Mouse (Mus musculus) neural tube, embryonic 14.5 days (tissue): Measurements from ENCODE around the gene Slc35e3. TPM values are rescaled to one million over a fixed set of nuclear protein-coding genes. Genes with fewer than 3 reads are reported as not detected.
A peak's percentile ranks its signal among the peaks of the same experiment; 100 is the strongest.
"Not testable (repeated sequence)": the region's sequence is repeated elsewhere in the genome, so short reads cannot be mapped to it uniquely, and the experiment has no call there.

ENCODE experiments used
- ATAC-seq: fragments of 200-750 bp; cut with Nextera tagmentation; 2 replicates; pipeline ENCODE4 v1.8.0; 2017; ENCODE audit warnings: low read depth, mild to moderate bottlenecking, moderate TSS enrichment, moderate library complexity
- H3K27ac ChIP-seq: fragments of 300-500 bp; sonication (generic); 2 replicates; pipeline ENCODE4 v1.5.1; 2014; ENCODE audit warnings: low read depth, mild to moderate bottlenecking, control low read depth, low read length, moderate library complexity, mixed read lengths
- H3K27me3 ChIP-seq: fragments of 300-500 bp; sonication (generic); 2 replicates; pipeline ENCODE4 v1.6.1; 2014; ENCODE audit warnings: low read length; ENCODE audit not compliant: control insufficient read depth, insufficient read depth
- H3K36me3 ChIP-seq: fragments of 300-500 bp; sonication (generic); 2 replicates; pipeline ENCODE4 v1.6.1; 2014; ENCODE audit warnings: low read length, mixed read lengths; ENCODE audit not compliant: control insufficient read depth, insufficient read depth
- H3K4me1 ChIP-seq: fragments of 300-500 bp; sonication (generic); 2 replicates; pipeline ENCODE4 v1.6.1; 2014; ENCODE audit warnings: low read length; ENCODE audit not compliant: control insufficient read depth, insufficient read depth
- H3K4me2 ChIP-seq: fragments of 300-500 bp; sonication (generic); 2 replicates; pipeline ENCODE4 v1.6.1; 2014; ENCODE audit warnings: mild to moderate bottlenecking, low read depth, low read length, control low read depth
- H3K4me3 ChIP-seq: fragments of 300-500 bp; sonication (generic); 2 replicates; pipeline ENCODE4 v1.5.1; 2014; ENCODE audit warnings: low read depth, low read length, control low read depth, mixed read lengths
- H3K9ac ChIP-seq: fragments of 300-500 bp; sonication (generic); replicated peaks from 2 replicates; pipeline ENCODE4 v1.6.1; 2014; ENCODE audit warnings: low read depth, mild to moderate bottlenecking, control low read depth, low read length, mixed read lengths
- H3K9me3 ChIP-seq: fragments of 300-500 bp; sonication (generic); 2 replicates; pipeline ENCODE4 v1.6.1; 2016; ENCODE audit warnings: low read length; ENCODE audit not compliant: control insufficient read depth
- WGBS: fragments of 180-500 bp; shearing (Covaris S2); extraction: QIAGEN DNeasy Blood & Tissue Kit; methylation state at CpG from one replicate; pipeline ENCODE4 v1.1.7; 2014; 5-methylcytosine and 5-hydroxymethylcytosine counted together
- polyA plus RNA-seq: library from polyadenylated mRNA; unstranded; fragments of >200 nt; fragmentation: Nextera tagmentation; extraction: Ambion mirVana; gene quantifications from 2 replicates; pipeline ENCODE4 v1.2.1, GENCODE M21; 2014

Slc35e3 gene
- polyA plus RNA-seq, 1 experiment from 2014 or later, result 20.5 TPM

DNA sequence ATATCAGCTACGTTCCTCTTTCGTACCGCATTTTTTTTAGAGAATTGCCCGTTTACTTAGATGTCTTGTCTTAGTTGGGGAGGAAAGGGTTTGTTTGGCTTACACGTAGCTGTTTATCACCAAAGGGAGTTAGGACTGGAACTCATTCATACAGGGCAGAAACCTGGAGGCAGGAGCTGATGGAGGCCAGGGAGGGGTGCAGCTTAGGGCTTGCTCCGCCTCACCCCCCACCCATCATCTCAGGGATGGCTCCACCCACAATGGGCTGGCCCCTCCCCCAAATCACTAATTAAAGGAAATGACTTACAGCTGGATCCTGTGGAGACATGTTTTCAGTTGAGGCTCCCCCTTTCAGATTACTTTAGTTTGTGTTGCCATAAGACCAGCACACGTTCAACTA is 1.5 kb upstream of the Slc35e3 start:
- Histone ChIP-seq H3K9me3 (no peaks in the 10 kb centered on the region), H3K4me2 (no peak overlapping the region), H3K4me3 (no peak overlapping the region), H3K9ac (no peak overlapping the region), H3K27ac (no peak overlapping the region), H3K36me3 (peaks cover 8% of the 10 kb centered on the region), H3K27me3 (no peaks in the 10 kb centered on the region), H3K4me1 (peaks cover 20% of the 10 kb centered on the region)
- no peak for ATAC-seq
- 93% methylated on average over 7 of the region's 7 CpGs for WGBS

DNA sequence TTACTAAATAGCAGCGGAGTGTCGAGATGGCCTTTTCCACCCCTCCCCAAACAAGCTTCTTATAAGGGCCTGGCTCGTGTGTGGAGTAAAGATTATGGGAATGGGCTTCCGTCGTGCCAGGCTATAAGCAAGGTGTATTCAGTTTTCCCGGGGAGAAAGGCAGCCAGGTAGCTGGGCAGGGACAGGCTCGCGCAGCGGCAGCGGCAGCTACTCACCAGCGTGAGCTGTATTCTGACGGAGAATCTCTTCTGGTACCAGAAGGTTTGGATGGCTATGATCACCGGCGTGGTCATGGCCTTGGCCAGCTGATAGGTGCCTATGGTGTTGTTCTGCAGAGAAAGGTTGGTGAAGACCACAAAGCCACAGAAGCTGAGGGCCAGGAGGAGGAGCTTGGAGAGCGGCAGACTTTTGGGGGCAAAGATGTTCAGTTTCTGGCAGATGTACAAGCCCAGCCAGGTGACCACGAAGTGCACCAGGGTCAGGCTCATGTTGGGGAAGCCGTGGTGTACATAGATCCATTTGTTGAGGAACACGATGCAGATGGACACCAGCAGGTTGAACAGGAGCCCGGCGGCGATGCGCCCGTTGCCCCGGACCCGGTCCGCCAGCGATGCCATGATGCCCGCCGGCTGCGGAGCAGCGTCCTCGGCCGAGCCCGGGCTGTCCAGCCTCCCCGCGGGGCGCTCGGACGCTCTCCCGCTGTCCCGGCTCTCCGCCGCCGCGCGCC is 432 bp downstream of the Slc35e3 start:
- WGBS, result 2% methylated on average over 12 of the region's 46 CpGs
- Histone ChIP-seq H3K9ac (peak overlapping the region; percentile 58), H3K4me3 (peak overlapping the region; percentile 53), H3K4me2 (peak overlapping the region; percentile 63), H3K4me1 (peaks cover 20% of the 10 kb centered on the region)
- H3K36me3 ChIP-seq, H3K9me3 ChIP-seq, H3K27ac ChIP-seq, H3K27me3 ChIP-seq: not testable (repeated sequence)
- peak; percentile 69 for ATAC-seq

DNA sequence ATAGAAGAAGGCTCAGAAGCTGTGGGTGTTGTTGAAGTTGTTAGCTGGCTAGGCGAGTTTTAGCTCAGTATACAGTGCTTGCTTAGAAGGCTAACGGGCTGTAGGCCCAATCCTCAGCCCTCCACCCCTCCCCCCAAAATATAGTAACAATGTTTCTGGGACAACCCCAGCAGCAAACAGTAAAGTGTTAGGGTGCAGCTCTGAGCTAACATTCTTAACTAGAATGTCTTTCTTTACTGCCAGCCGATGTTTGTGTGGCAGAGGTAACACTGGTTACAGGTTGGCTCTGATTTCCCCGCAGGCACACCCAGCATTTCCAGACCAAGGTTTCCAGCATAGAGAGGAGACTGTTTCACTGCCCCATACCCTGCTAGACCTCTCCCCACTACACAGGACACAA is 2.2 kb downstream of the Slc35e3 start:
- Histone ChIP-seq H3K9ac (no peak overlapping the region; the same call in 1 of the 2 replicates), H3K27me3 (no peaks in the 10 kb centered on the region), H3K4me2 (peak overlapping the region; percentile 63; the same call in 1 of the 2 replicates), H3K9me3 (no peaks in the 10 kb centered on the region), H3K4me1 (peaks cover 20% of the 10 kb centered on the region), H3K4me3 (no peak overlapping the region), H3K27ac (no peak overlapping the region), H3K36me3 (peaks cover 11% of the 10 kb centered on the region)
- WGBS, result 81% methylated on average over 4 of the region's 4 CpGs
- ATAC-seq, result no peak

DNA sequence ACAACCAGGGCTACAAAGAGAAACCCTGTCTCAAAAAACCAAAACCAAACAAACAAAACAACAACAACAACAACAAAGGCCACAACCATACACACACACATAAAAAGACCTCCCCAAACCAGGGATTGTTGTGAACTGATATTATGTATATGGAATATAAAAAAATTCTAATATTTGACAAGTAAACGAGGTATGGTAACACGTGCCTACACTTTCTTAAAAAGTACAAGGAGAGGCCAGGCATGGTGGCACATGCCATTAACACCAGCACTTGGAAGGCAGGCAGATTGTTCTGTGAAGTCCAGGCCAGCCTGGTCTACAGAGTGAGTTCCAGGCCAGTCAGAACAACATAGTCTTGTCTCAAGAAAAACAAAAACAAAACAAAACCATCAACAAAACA is 3.0 kb downstream of the Slc35e3 start:
- Histone ChIP-seq H3K27me3 (no peaks in the 10 kb centered on the region), H3K27ac (no peak overlapping the region), H3K4me2 (no peak overlapping the region), H3K36me3 (peaks cover 18% of the 10 kb centered on the region), H3K4me3 (no peak overlapping the region), H3K4me1 (peaks cover 20% of the 10 kb centered on the region), H3K9ac (no peak overlapping the region), H3K9me3 (no peaks in the 10 kb centered on the region)
- 91% methylated on average over 2 of the region's 2 CpGs for WGBS
- no peak for ATAC-seq

DNA sequence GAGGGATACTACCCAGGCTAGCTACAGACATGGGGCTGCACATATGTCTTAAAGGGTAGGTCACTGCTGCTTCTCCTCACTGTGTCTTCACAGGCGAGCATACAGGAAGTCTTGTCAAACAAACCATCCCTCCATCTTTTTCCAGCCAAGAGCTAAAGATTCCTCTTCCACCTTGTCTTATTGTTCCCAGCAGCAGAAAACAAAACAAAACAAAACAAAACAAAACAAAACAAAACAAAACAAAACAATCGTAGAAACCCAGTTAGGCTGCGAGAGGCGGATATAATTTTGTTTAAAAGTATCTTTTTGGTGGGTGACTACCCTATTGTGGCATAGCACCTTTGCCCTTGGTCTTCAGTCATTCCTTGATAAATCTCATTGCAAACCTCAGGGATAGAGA is 3.5 kb downstream of the Slc35e3 start:
- 92% methylated on average over 4 of the region's 4 CpGs for WGBS
- Histone ChIP-seq H3K36me3 (peaks cover 22% of the 10 kb centered on the region), H3K27me3 (no peaks in the 10 kb centered on the region), H3K4me1 (peaks cover 20% of the 10 kb centered on the region), H3K9me3 (no peaks in the 10 kb centered on the region), H3K27ac (no peak overlapping the region), H3K4me3 (no peak overlapping the region), H3K9ac (no peak overlapping the region), H3K4me2 (no peak overlapping the region)
- no peak for ATAC-seq

DNA sequence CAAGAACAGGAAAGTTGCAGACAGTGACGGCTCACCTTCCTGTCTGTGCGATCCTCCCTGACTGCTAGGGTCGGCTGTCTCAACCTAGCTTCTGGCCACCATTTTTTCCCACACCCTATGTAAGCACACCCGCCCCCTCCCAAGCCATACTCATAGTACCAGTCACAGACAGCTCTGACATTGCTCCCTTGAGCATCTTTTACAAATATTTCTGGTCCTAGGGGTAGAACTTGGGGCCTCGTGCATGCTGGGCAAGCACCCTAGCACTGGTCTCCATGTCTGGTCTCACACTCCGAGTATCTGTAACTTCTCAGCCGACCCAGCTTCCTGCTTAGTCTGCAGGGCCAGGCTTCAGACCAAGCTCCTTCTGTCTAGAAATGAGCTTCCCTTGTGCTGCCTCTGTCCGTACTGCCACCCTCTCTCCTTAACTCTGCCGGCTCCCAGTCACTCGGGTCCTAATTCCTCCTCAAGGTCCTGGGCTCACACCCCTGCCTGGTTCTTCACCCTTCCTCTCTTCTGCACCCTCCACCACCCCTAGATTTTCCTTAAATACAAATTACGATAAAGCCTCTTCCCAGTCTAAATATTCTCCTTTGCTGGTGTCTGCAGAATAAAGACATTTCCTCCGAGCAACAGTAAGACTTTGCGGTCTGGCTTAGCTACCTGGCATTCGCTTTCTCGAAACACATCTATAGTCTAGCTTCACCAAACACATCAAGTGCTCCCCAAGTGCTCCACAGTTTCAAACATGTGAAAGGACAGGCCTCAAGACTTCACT is 4.3 kb downstream of the Slc35e3 start:
- 90% methylated on average over 15 of the region's 15 CpGs for WGBS
- Histone ChIP-seq H3K27ac (no peak overlapping the region), H3K9me3 (no peaks in the 10 kb centered on the region), H3K27me3 (no peaks in the 10 kb centered on the region), H3K9ac (no peak overlapping the region), H3K4me1 (peaks cover 20% of the 10 kb centered on the region), H3K4me3 (no peak overlapping the region), H3K4me2 (no peak overlapping the region), H3K36me3 (peaks cover 29% of the 10 kb centered on the region)
- no peak for ATAC-seq

DNA sequence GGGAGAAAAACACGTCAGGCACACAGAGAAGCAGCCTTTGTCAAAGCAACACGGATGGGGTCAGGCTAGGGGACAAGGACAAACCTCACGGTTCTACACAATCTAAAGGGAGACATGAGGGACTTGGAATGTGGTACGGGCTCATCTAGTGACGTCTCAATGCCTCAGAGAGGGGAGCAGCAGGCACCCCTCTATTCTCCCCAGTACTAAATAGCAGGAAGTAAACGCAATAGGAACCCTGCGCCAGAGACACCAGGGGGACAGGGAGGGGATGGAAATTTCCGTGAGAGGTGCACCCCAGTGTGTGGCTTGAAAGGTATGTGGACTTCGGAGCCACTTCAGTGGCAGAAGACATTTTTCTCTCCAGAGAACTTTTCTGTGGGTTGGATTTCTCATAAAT is 5.2 kb downstream of the Slc35e3 start:
- H3K4me2 ChIP-seq, result no peak overlapping the region
- no peak overlapping the region for H3K4me3 ChIP-seq
- WGBS, result 88% methylated on average over 9 of the region's 9 CpGs
- H3K9ac ChIP-seq, result no peak overlapping the region
- H3K4me1 ChIP-seq, result peaks cover 20% of the 10 kb centered on the region
- peaks cover 37% of the 10 kb centered on the region for H3K36me3 ChIP-seq
- H3K9me3 ChIP-seq, result no peaks in the 10 kb centered on the region
- no peak for ATAC-seq
- H3K27me3 ChIP-seq, result no peaks in the 10 kb centered on the region
- H3K27ac ChIP-seq, result no peak overlapping the region

DNA sequence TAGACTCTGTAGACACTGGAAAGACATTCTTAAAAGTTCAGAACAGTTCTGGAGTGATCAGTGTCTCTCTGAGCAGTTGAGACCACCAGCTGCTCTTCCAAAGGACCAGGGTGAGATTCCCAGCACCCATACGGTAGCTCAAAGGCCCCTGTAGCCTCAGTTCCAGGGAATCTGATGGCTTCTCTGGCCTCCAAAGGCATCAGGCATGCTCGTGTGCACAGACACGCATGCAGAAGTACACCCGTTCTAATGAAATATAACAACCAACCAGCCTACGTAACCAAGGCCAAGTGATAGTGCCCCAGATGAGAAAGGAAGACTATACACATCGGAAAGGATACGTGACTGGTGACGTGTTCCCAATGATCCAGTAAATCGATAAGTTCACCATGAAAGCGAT is 6.0 kb downstream of the Slc35e3 start:
- Histone ChIP-seq H3K36me3 (peaks cover 37% of the 10 kb centered on the region), H3K9ac (no peak overlapping the region), H3K27me3 (no peaks in the 10 kb centered on the region), H3K4me3 (no peak overlapping the region), H3K9me3 (no peaks in the 10 kb centered on the region), H3K4me1 (peaks cover 17% of the 10 kb centered on the region), H3K27ac (no peak overlapping the region), H3K4me2 (no peak overlapping the region)
- ATAC-seq, result no peak
- 97% methylated on average over 10 of the region's 10 CpGs for WGBS

DNA sequence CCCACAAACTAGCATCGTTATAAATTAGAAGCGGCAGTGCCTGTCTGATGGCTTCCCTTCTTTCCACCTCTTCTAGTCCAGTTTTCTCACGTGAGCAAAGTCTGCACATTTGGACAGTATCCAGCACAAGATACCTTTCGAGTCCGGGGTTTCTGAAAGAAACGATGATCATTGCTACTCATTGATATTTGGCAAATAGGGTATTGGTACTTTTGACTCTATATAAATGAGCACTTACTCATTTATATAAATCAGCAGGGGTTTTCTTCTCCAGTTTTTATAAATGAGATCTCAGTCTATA is 6.6 kb downstream of the Slc35e3 start:
- Histone ChIP-seq H3K27me3 (no peaks in the 10 kb centered on the region), H3K9me3 (no peaks in the 10 kb centered on the region), H3K4me1 (peaks cover 11% of the 10 kb centered on the region), H3K4me2 (no peak overlapping the region), H3K27ac (no peak overlapping the region), H3K4me3 (no peak overlapping the region), H3K9ac (no peak overlapping the region), H3K36me3 (peaks cover 37% of the 10 kb centered on the region)
- WGBS, result 96% methylated on average over 6 of the region's 6 CpGs
- no peak for ATAC-seq
